Mouse (Mus musculus) heart, embryonic 11.5 days (tissue): ENCODE measurements at regions not wholly inside any gene's neighbourhood (a gene's known extent, or its start where the extent isn't known, plus 50 kb on each side); places are given as distances from the start of the nearest gene placed in this dataset.

Source experiments
- ATAC-seq: fragments of 200-750 bp; cut with Nextera tagmentation; replicated peaks from 2 replicates; pipeline ENCODE4 v1.8.0; 2017; ENCODE audit warnings: moderate library complexity; ENCODE audit not compliant: insufficient number of reproducible peaks, low FRiP score, low TSS enrichment
- H3K27ac ChIP-seq: fragments of 300-500 bp; sonication (generic); 2 replicates; pipeline ENCODE4 v1.5.1; 2014; ENCODE audit warnings: mild to moderate bottlenecking, low read depth, low read length
- H3K27me3 ChIP-seq: fragments of 300-500 bp; sonication (generic); 2 replicates; pipeline ENCODE4 v1.6.1; 2014; ENCODE audit warnings: mild to moderate bottlenecking, low read length, mixed read lengths; ENCODE audit not compliant: control insufficient read depth, insufficient read depth
- H3K36me3 ChIP-seq: fragments of 300-500 bp; sonication (generic); 2 replicates; pipeline ENCODE4 v1.6.1; 2014; ENCODE audit warnings: mild to moderate bottlenecking, low read length, moderate library complexity, mixed read lengths; ENCODE audit not compliant: control insufficient read depth, insufficient read depth
- H3K4me1 ChIP-seq: fragments of 300-500 bp; sonication (generic); 2 replicates; pipeline ENCODE4 v1.6.1; 2014; ENCODE audit warnings: low read length; ENCODE audit not compliant: control insufficient read depth, insufficient read depth
- H3K4me2 ChIP-seq: fragments of 300-500 bp; sonication (generic); 2 replicates; pipeline ENCODE4 v1.6.1; 2014; ENCODE audit warnings: mild to moderate bottlenecking, moderate library complexity
- H3K4me3 ChIP-seq: fragments of 300-500 bp; sonication (generic); 2 replicates; pipeline ENCODE4 v1.5.1; 2014; ENCODE audit warnings: low read depth, low read length
- H3K9ac ChIP-seq: fragments of 300-500 bp; sonication (generic); 2 replicates; pipeline ENCODE4 v1.6.1; 2014; ENCODE audit warnings: mild to moderate bottlenecking, low read depth, low read length, moderate library complexity
- H3K9me3 ChIP-seq: fragments of 300-500 bp; sonication (generic); replicated peaks from 2 replicates; pipeline ENCODE4 v1.6.1; 2016; ENCODE audit warnings: low read length; ENCODE audit not compliant: control insufficient read depth
- WGBS: fragments of 180-500 bp; shearing (Covaris S2); extraction: QIAGEN DNeasy Blood & Tissue Kit; methylation state at CpG from one replicate; pipeline ENCODE4 v1.1.7; 2014; ENCODE audit not compliant: insufficient replicate concordance; 5-methylcytosine and 5-hydroxymethylcytosine counted together

DNA sequence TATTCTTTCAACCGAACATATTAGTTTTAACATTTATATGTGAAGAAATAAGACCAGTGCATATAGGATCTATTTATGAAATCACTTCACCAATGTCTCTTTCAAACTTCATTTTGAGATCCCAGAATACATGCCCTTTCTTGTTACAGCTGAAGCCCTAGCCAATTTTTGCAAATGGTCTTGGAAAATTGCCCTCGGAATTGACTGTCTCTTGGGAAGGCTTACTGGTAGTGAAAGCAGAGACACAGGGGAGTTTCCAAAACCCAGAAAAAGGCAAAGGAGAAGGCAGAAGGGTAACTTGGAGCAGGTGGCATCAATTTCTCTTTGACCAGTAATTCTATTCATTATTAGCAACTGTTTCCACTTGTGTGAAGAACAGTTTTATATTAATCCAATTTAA lies 515.4 kb downstream of the Gm826 start:
- Histone ChIP-seq H3K9ac (no peak overlapping the region), H3K4me1 (no peaks in the 10 kb centered on the region), H3K36me3 (no peaks in the 10 kb centered on the region), H3K4me3 (no peak overlapping the region), H3K4me2 (no peak overlapping the region), H3K9me3 (no peaks in the 10 kb centered on the region), H3K27ac (no peak overlapping the region), H3K27me3 (no peaks in the 10 kb centered on the region)
- no peak for ATAC-seq
- WGBS, result 77% methylated on average over 2 of the region's 2 CpGs

- no peak overlapping the region for H3K9ac ChIP-seq
- WGBS, result 85% methylated on average over 8 of the region's 8 CpGs
- H3K9me3 ChIP-seq, result no peaks in the 10 kb centered on the region
- H3K27me3 ChIP-seq, result no peaks in the 10 kb centered on the region
- no peaks in the 10 kb centered on the region for H3K4me1 ChIP-seq
- no peak overlapping the region for H3K4me3 ChIP-seq
- H3K4me2 ChIP-seq, result no peak overlapping the region
- no peak overlapping the region for H3K27ac ChIP-seq
- no peaks in the 10 kb centered on the region for H3K36me3 ChIP-seq
- no peak for ATAC-seq
Measured at GRCm38 (mm10) chr2:159816344-159816743, 517.6 kb downstream of the Gm826 start.
